Mouse (Mus musculus) bone marrow macrophage, adult 2 months (primary cell): Measurements from ENCODE around the gene Olfr316. TPM values are rescaled to one million over a fixed set of nuclear protein-coding genes. Genes with fewer than 3 reads are reported as not detected.
"Not testable (repeated sequence)": the region's sequence is repeated elsewhere in the genome, so short reads cannot be mapped to it uniquely, and the experiment has no call there.

ENCODE experiments used
- H3K27ac ChIP-seq: 2 replicates; pipeline ENCODE4 v1.5.1; 2012; ENCODE audit warnings: low read depth, low read length; ENCODE audit not compliant: insufficient read depth
- H3K4me1 ChIP-seq: 2 replicates; pipeline ENCODE4 v1.6.1; 2012; ENCODE audit warnings: low read length; ENCODE audit not compliant: control insufficient read depth, insufficient read depth
- H3K4me3 ChIP-seq: 2 replicates; pipeline ENCODE4 v1.5.1; 2012; ENCODE audit warnings: mild to moderate bottlenecking, low read length, moderate library complexity; ENCODE audit not compliant: insufficient read depth
- CTCF ChIP-seq: IDR thresholded peaks from 2 replicates; pipeline ENCODE4 v1.5.1; 2012; ENCODE audit warnings: low read depth, mild to moderate bottlenecking, low read length, moderate library complexity
- POLR2A ChIP-seq: IDR thresholded peaks from 2 replicates; pipeline ENCODE4 v1.6.1; 2012; ENCODE audit warnings: mild to moderate bottlenecking, low read depth, low read length, borderline replicate concordance
- polyA plus RNA-seq: library from polyadenylated mRNA; stranded (reverse); fragments of >200 nt; gene quantifications from 2 replicates; pipeline ENCODE4 v1.2.4, GENCODE M21; 2012; ENCODE audit not compliant: missing spikeins, insufficient read depth, insufficient read length

Gene Olfr316
- not detected in 2 replicates for polyA plus RNA-seq

GRCm38 (mm10) chr11:58752434-58752833 lies at the start of gene Olfr316:
Olfr316 (plus strand) TSS chr11:58752734.
- H3K27ac ChIP-seq, result no peak within 1 kb of the TSS
- H3K4me1 ChIP-seq, result no peaks in the 10 kb centered on the region
- no peak for TF ChIP-seq POLR2A
- TF ChIP-seq CTCF, result no peak
- no peak within 1 kb of the TSS for H3K4me3 ChIP-seq

DNA sequence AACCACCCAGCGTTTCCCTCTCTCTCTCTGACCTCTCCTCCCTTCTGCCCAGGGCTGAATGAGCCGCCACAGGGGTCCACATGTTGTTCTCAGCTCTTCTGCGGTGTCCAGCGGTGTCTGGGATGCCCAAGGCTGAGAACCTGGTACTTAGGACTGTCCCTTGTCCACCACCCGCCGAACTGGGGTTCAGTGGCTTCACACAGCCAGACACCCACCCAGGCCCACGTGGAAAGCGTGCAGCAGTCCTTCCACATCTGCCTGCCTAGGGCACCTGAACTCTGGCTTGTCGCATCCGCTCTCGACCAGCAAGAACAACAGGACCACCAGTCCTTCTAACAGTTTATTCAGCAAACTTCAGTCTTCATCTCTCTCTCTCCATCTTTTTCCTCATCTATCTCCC lies 43.4 kb upstream of the Olfr316 start:
- no peak overlapping the region for H3K27ac ChIP-seq
- H3K4me1 ChIP-seq, result no peaks in the 10 kb centered on the region
- TF ChIP-seq CTCF, result no peak
- no peak for TF ChIP-seq POLR2A
- H3K4me3 ChIP-seq, result no peak overlapping the region

DNA sequence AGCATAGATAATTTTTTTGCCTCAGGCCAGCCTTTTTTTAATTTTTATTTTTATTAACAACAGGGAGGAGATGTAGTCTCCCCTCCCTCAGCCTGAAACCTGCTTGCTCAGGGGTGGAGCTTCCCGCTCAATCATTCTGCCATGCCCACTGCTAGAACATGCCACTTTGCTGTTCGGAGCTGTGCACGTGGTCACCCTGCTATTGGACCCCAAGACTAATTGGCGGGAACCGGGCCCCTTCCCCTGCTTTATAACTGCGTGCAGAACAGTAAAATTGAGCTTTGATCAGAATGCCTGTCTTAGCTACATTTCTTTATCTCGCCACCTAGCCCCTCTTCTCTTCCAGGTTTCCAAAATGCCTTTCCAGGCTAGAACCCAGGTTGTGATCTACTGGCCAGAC lies 34.8 kb upstream of the Olfr316 start:
- not testable (repeated sequence) for H3K4me1 ChIP-seq, H3K4me3 ChIP-seq, H3K27ac ChIP-seq

DNA sequence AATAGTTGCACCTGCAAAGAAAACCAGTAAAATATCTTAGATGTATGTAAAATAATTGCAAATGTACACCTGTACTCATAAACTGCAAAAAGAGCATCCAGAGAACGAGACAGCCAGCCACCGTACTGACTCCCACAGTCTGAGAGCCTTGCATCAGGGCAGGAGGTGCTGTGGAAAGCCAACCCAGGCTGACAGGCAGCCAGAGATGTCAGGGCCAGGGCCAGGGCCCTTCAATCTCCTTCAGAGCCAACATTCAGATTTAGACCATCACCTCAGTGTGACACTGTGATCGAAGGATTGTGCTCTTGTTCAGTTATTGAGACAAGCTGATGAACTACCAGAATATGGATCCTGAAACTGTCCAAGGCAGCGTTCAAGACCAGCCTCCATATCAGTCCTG lies 32.8 kb upstream of the Olfr316 start:
- H3K4me3 ChIP-seq, result no peak overlapping the region
- no peaks in the 10 kb centered on the region for H3K4me1 ChIP-seq
- no peak for TF ChIP-seq POLR2A
- TF ChIP-seq CTCF, result no peak
- H3K27ac ChIP-seq, result no peak overlapping the region

DNA sequence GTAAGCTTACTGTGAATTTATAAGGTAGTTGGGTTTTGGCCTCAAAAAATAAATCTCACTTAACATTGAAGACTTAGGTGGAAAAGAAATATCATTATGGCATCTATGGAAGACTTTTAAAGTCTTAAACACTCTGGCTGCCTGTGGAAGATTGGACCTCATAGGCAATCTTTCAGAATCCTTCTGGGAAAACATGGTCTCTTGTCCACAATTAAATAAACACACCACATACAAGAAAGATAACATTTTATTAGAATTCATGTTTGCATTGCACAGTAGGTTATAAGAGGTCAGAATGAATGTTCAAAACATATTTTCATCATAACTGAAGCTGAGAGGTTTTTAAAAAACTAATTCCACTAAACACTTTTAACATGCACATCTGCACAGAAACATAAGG lies 28.6 kb upstream of the Olfr316 start, which contains the start of gene Olfr318:
Gene Olfr318, minus strand, starts transcription at position 101 of the 400 bp plus-strand sequence.
- Histone ChIP-seq H3K4me3 (no peak within 1 kb of the TSS), H3K4me1 (no peaks in the 10 kb centered on the region), H3K27ac (no peak within 1 kb of the TSS)
- TF ChIP-seq POLR2A, result no peak
- TF ChIP-seq CTCF, result no peak

DNA sequence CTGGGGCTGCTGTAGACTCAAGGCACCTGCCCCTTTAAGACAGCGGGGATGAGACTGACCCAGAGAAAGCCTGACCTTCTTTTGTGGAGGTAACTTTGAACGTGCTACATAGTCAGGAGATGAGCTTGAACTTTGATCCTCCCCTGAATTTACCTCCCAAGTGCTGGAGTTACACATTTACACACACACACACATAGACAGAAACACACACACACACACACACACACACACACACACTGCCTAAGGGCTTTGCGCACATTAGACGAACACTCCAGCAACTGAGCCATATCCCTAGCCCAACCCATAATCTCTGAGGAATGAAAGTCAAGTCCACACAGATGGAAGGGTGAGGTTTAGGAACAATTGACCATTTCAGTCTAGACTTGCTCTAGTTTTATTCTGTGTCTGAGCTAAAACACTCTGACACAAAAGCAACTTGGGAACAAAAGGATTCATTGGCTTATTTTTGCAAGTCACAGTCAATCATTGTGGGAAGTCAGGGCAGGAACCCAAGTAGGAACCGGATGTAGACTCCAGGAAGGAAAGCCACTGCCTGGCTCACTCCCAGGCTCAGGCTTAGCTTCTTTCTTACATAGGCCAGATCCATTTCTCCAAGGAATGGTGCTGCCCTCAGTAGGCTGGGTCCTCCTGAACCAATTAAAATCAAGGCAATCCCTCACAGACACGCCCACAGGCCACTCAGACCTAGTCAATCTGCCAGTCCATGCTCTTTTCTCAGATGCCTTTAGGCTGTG lies 24.5 kb upstream of the Olfr316 start:
- not testable (repeated sequence) for H3K4me3 ChIP-seq, H3K4me1 ChIP-seq, H3K27ac ChIP-seq

GRCm38 (mm10) chr11:58733372-58733771 lies 19.2 kb upstream of the Olfr316 start:
- TF ChIP-seq POLR2A (no peak), CTCF (no peak)
- Histone ChIP-seq H3K4me3 (no peak overlapping the region), H3K27ac (no peak overlapping the region), H3K4me1 (no peaks in the 10 kb centered on the region)

GRCm38 (mm10) chr11:58738792-58739262 lies 13.7 kb upstream of the Olfr316 start, which contains the start of gene Olfr317:
Olfr317 (minus strand) TSS chr11:58739212.
- Histone ChIP-seq H3K27ac (no peak within 1 kb of the TSS), H3K4me1 (no peaks in the 10 kb centered on the region), H3K4me3 (no peak within 1 kb of the TSS)
- TF ChIP-seq POLR2A (no peak), CTCF (no peak)

GRCm38 (mm10) chr11:58751096-58751495 lies 1.4 kb upstream of the Olfr316 start:
- H3K4me1 ChIP-seq, H3K4me3 ChIP-seq, H3K27ac ChIP-seq: not testable (repeated sequence)

- Histone ChIP-seq H3K27ac (no peak within 1 kb of the TSS), H3K4me3 (no peak within 1 kb of the TSS), H3K4me1 (no peaks in the 10 kb centered on the region)
- TF ChIP-seq CTCF, result no peak
- no peak for TF ChIP-seq POLR2A
These were observed 20.4 kb downstream of the Olfr316 start, which contains the start of gene Olfr315 for GRCm38 (mm10) chr11:58772888-58773287. Olfr315 (plus strand) TSS chr11:58773188.

DNA sequence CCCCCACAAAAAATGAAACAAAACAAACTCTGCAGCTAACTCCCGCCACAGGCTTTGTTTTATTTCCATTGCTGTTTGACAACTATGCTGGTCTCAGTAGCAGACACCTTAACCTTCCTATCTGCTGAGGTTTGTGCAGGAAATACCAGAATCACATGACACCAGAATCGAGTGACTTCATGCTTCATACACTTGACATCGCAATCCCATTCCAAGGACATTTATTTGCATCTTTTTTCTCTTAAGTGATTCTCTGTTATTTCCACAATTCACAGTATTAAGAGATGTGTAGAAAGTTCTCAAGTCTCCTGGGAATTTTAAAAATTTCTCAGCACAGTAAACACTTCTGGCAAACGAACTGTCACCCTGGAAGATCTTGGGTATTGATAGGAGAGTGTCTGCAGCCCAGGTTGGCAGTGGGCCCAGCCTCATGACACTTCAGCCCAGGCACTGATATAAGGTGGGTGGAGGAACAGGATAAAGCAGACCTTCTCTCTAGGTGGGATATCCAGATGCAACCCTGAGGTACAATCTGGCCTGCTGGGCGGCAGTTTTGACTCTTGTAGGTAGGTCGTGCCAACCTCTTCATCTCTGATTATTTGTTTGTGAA lies 30.1 kb downstream of the Olfr316 start, which contains the start of gene Olfr314:
Gene Olfr314, plus strand, starts transcription at position 473 of the 610 bp plus-strand sequence.
- TF ChIP-seq CTCF, result no peak
- TF ChIP-seq POLR2A, result no peak
- no peaks in the 10 kb centered on the region for H3K4me1 ChIP-seq
- H3K4me3 ChIP-seq, result no peak within 1 kb of the TSS
- H3K27ac ChIP-seq, result no peak within 1 kb of the TSS
